15 mouse cellular contexts compared by ENCODE assay signal in genomic region chr13:101763149-101763548, GRCm38 (mm10). TPM values are rescaled to one million over a fixed set of nuclear protein-coding genes. Genes with fewer than 3 reads are reported as not detected.
DNase-seq lines count a peak whose midpoint lies in the region; ATAC-seq and TF ChIP-seq lines count a peak whose summit lies in the region.
"Had no signal": no experiment of that assay in that cellular context is flagged by ENCODE, and none has a peak within 500 bp of the region (broad histone marks: within the 10 kb centered on the region; RNA-seq: fewer than 3 reads in every experiment).

No protein-coding gene starts in this region.

- H3K27me3 ChIP-seq in kidney, postnatal 0 days (ENCODE audit: insufficient read depth, low read length): no peaks in the 10 kb centered on the region
- H3K27me3 ChIP-seq in ES-Bruce4 (ENCODE audit: control insufficient read depth, insufficient read depth, low read length, poor library complexity, severe bottlenecking): no peaks in the 10 kb centered on the region
- no peaks in the 10 kb centered on the region for H3K27me3 ChIP-seq in G1E (ENCODE audit: insufficient read depth, low read length)
- no peaks in the 10 kb centered on the region for H3K27me3 ChIP-seq in liver, embryonic 16.5 days (ENCODE audit: control insufficient read depth, insufficient read depth, low read depth, low read length)

- no peaks in the 10 kb centered on the region for H3K9me3 ChIP-seq in kidney, postnatal 0 days (replicated peaks; ENCODE audit: low read length)
- H3K9me3 ChIP-seq in ES-Bruce4 (replicated peaks; ENCODE audit: control insufficient read depth, insufficient read depth, low read length, poor library complexity, severe bottlenecking) (no peaks in the 10 kb centered on the region), G1E (replicated peaks) (no peaks in the 10 kb centered on the region)
- H3K9me3 ChIP-seq in liver, embryonic 16.5 days (replicated peaks; ENCODE audit: control insufficient read depth, low read length): no peaks in the 10 kb centered on the region
- H3K9me3 ChIP-seq: midbrain, embryonic 12.5 days had no signal

- no peak for TF ChIP-seq EP300 in ES-Bruce4 (IDR thresholded peaks at IDR 0.05; ENCODE audit: insufficient read depth, low read depth, low read length)

- no peak overlapping the region for H3K9ac ChIP-seq in kidney, postnatal 0 days (ENCODE audit: low read depth, low read length)
- H3K9ac ChIP-seq in ES-Bruce4 (ENCODE audit: low read depth, poor library complexity, severe bottlenecking): no peak overlapping the region
- H3K9ac ChIP-seq in liver, embryonic 16.5 days (ENCODE audit: low read depth, low read length): no peak overlapping the region
- H3K9ac ChIP-seq: midbrain, embryonic 12.5 days had no signal

- 82% methylated on average over 5 of the region's 5 CpGs for WGBS in kidney, postnatal 0 days
- 55% methylated on average over 5 of the region's 5 CpGs for WGBS in liver, embryonic 16.5 days (ENCODE audit: insufficient replicate concordance)

- DNase-seq in kidney, postnatal 0 days (ENCODE audit: low spot score): no peak
- DNase-seq in kidney, postnatal 14 days: no peak
- DNase-seq in G1E (ENCODE audit: low spot score): no peak
- no peak for DNase-seq in ovary, postnatal 14 days (ENCODE audit: low spot score)
- DNase-seq: cerebellum, adult 8-10 months; heart, postnatal 14 days; kidney, postnatal 4 days; lung, adult 2 months; thymus, adult 2 months had no signal

- no peak overlapping the region for H3K4me3 ChIP-seq in kidney, postnatal 0 days (replicated peaks; ENCODE audit: low read depth, low read length)
- H3K4me3 ChIP-seq in ES-Bruce4 (ENCODE audit: low read depth, low read length) (no peak overlapping the region), G1E (ENCODE audit: low read depth, low read length) (peak overlapping the region; percentile 42; the same call in 1 of the 2 replicates)
- no peak overlapping the region for H3K4me3 ChIP-seq in liver, embryonic 16.5 days (ENCODE audit: low read depth, low read length)
- H3K4me3 ChIP-seq: midbrain, embryonic 12.5 days had no signal

- H3K4me1 ChIP-seq in kidney, postnatal 0 days (replicated peaks; ENCODE audit: insufficient read depth, low read length): peaks cover 32% of the 10 kb centered on the region
- H3K4me1 ChIP-seq in ES-Bruce4 (ENCODE audit: control insufficient read depth, insufficient read depth, low read length): peaks cover 21% of the 10 kb centered on the region
- peaks cover 76% of the 10 kb centered on the region for H3K4me1 ChIP-seq in G1E (ENCODE audit: insufficient read depth, low read depth, low read length)
- H3K4me1 ChIP-seq in liver, embryonic 16.5 days (ENCODE audit: control insufficient read depth, low read depth, low read length): peaks cover 71% of the 10 kb centered on the region

- ATAC-seq in kidney, postnatal 0 days (replicated peaks; ENCODE audit: low FRiP score, low read depth): no peak
- ATAC-seq in G1E (ENCODE audit: extremely low read depth, insufficient number of reproducible peaks, low FRiP score, poor library complexity, severe bottlenecking): no peak
- ATAC-seq in liver, embryonic 16.5 days (ENCODE audit: low read depth): no peak
- no peak for ATAC-seq in megakaryocyte progenitor cell, adult 5-6 weeks (replicated peaks; ENCODE audit: poor library complexity)
- ATAC-seq: activated CD4-positive, CD25-positive, alpha-beta regulatory T cell, adult 4 months; forebrain, embryonic 16.5 days had no signal

- no peak for TF ChIP-seq POLR2A in ES-Bruce4 (IDR thresholded peaks at IDR 0.05; ENCODE audit: insufficient read depth, low read length)

- H3K4me2 ChIP-seq in kidney, postnatal 0 days (ENCODE audit: low read length): peak overlapping the region; percentile 38; the same call in 1 of the 2 replicates
- peak overlapping the region; percentile 43; the same call in 1 of the 2 replicates for H3K4me2 ChIP-seq in liver, embryonic 16.5 days (ENCODE audit: low read depth, low read length)
- H3K4me2 ChIP-seq: midbrain, embryonic 12.5 days had no signal

- TF ChIP-seq CTCF in kidney, postnatal 0 days (IDR thresholded peaks at IDR 0.05; ENCODE audit: low read depth): peak; percentile 38; the same call in 1 of the 2 replicates
- peak; percentile 7 for TF ChIP-seq CTCF in ES-Bruce4 (IDR thresholded peaks at IDR 0.05; ENCODE audit: low read depth, low read length)
- TF ChIP-seq CTCF in G1E (IDR thresholded peaks at IDR 0.05; ENCODE audit: low read depth, low read length): no peak

- no peaks in the 10 kb centered on the region for H3K36me3 ChIP-seq in kidney, postnatal 0 days (ENCODE audit: insufficient read depth, low read length)
- H3K36me3 ChIP-seq in ES-Bruce4 (ENCODE audit: control insufficient read depth, insufficient read depth, low read length, poor library complexity, severe bottlenecking): no peaks in the 10 kb centered on the region
- H3K36me3 ChIP-seq in G1E (replicated peaks): peaks cover 37% of the 10 kb centered on the region
- no peaks in the 10 kb centered on the region for H3K36me3 ChIP-seq in liver, embryonic 16.5 days (ENCODE audit: control insufficient read depth, insufficient read depth)
- H3K36me3 ChIP-seq: midbrain, embryonic 12.5 days had no signal

- H3K27ac ChIP-seq in kidney, postnatal 0 days: no peak overlapping the region
- no peak overlapping the region for H3K27ac ChIP-seq in ES-Bruce4 (ENCODE audit: insufficient read depth, low read length)
- H3K27ac ChIP-seq in liver, embryonic 16.5 days (ENCODE audit: low read length): peak overlapping the region; percentile 82
- H3K27ac ChIP-seq: midbrain, embryonic 12.5 days had no signal

RNA-seq across cellular contexts. Expression of gene Pik3r1, which starts 4.9 kb away (rescaled TPM):
- 30.3 and 35.8 TPM in 2 replicates for polyA plus RNA-seq in kidney, postnatal 0 days (2015; fragmentation: Nextera tagmentation; extraction: Ambion mirVana)
- polyA plus RNA-seq in ES-Bruce4 (2011; ENCODE audit: insufficient read depth, insufficient read length, low read depth, missing spikeins) (7.2 and 7.5 TPM in 2 replicates), G1E (2012) (9.3 and 11.3 TPM in 2 replicates)
- total RNA-seq in G1E (2014; fragmentation: Nextera tagmentation) (102 and 150 TPM in 2 replicates), G1E (2017) (86.2 and 111 TPM in 2 replicates)
- 18.4 and 18.6 TPM in 2 replicates for polyA plus RNA-seq in liver, embryonic 16.5 days (2015; fragmentation: Nextera tagmentation; extraction: Ambion mirVana)
- 88.5 and 90.8 TPM in 2 replicates for total RNA-seq in megakaryocyte progenitor cell, adult 5-6 weeks (2015)
- total RNA-seq in megakaryocyte progenitor cell, adult 5-6 weeks (2017): 84.9 and 106 TPM in 2 replicates
